Mouse (Mus musculus) erythroblast, adult 5-6 weeks (primary cell): ENCODE data around the gene Sept14. TPM values are rescaled to one million over a fixed set of nuclear protein-coding genes. Genes with fewer than 3 reads are reported as not detected.
"Not testable (repeated sequence)": the region's sequence is repeated elsewhere in the genome, so short reads cannot be mapped to it uniquely, and the experiment has no call there.

Experiments
- ATAC-seq: replicated peaks from 2 replicates; pipeline ENCODE4 v1.8.0; 2016; ENCODE audit warnings: moderate number of reproducible peaks, mild to moderate bottlenecking, moderate TSS enrichment, inconsistent platforms; ENCODE audit not compliant: poor library complexity, low FRiP score, severe bottlenecking
- total RNA-seq, 2 experiments: library from RNA; stranded (forward) in 1 of 2; stranded (reverse) in 1 of 2; fragments of 150-400 nt in 1 of 2; fragments of 200-764, 138-1000 nt in 1 of 2; gene quantifications; 2 replicates each; pipeline versions ENCODE4 v1.2.3 to v1.2.4; 2015 to 2017; ENCODE audit warnings: low replicate concordance in 2 of 2

Gene Sept14
- total RNA-seq, 2 experiments from 2014 or later = not detected

- not testable (repeated sequence) for ATAC-seq
Observed at GRCm38 (mm10) chr5:129685141-129685540, 23.2 kb downstream of the Sept14 start.

- ATAC-seq = 0 out of 2 replicates have a peak, but pooled peaks have one; percentile 33
Observed at GRCm38 (mm10) chr5:129670036-129670458, 38.3 kb downstream of the Sept14 start, which contains the start of gene Zfp11. Gene Zfp11, minus strand, starts transcription at chr5:129670099.

- ATAC-seq = peak; percentile 70
Observed at GRCm38 (mm10) chr5:129669453-129670035, 38.8 kb downstream of the Sept14 start.

GRCm38 (mm10) chr5:129667851-129668250 lies 40.5 kb downstream of the Sept14 start:
- no peak for ATAC-seq

- no peak for ATAC-seq
Observed at GRCm38 (mm10) chr5:129666271-129666909, 41.9 kb downstream of the Sept14 start.

GRCm38 (mm10) chr5:129664090-129664489 lies 44.2 kb downstream of the Sept14 start:
- no peak for ATAC-seq

- no peak for ATAC-seq
Observed at GRCm38 (mm10) chr5:129657931-129658330, 50.4 kb downstream of the Sept14 start.

- ATAC-seq = no peak
Observed at GRCm38 (mm10) chr5:129657016-129657415, 51.3 kb downstream of the Sept14 start.

- ATAC-seq = no peak
Observed at GRCm38 (mm10) chr5:129650858-129651257, 57.5 kb downstream of the Sept14 start.

Other genes starting within 250 kb of the Sept14 start
- gene Sfswap, start 207.3 kb downstream of the Sept14 start, total RNA-seq (2015; ENCODE audit: low replicate concordance) = 27.3 and 38.5 TPM in 2 replicates
- 62.3 and 91.0 TPM in 2 replicates for gene Sfswap, start 207.3 kb downstream of the Sept14 start, total RNA-seq (2017; ENCODE audit: low replicate concordance)
- gene Mmp17, start 124.3 kb downstream of the Sept14 start, total RNA-seq (2015; ENCODE audit: low replicate concordance) = 0.63 TPM in 1 of 2 replicates, not detected in the other
- gene Mmp17, start 124.3 kb downstream of the Sept14 start, total RNA-seq (2017; ENCODE audit: low replicate concordance) = 0.43 TPM in 1 of 2 replicates, not detected in the other
- 2.7 and 3.7 TPM in 2 replicates for gene Zfp11, start 38.4 kb downstream of the Sept14 start, total RNA-seq (2015; ENCODE audit: low replicate concordance)
- gene Zfp11, start 38.4 kb downstream of the Sept14 start, total RNA-seq (2017; ENCODE audit: low replicate concordance) = 0.28 and 1.5 TPM in 2 replicates
- gene Mrps17, start 7.0 kb upstream of the Sept14 start, total RNA-seq (2015; ENCODE audit: low replicate concordance) = 26.1 and 70.1 TPM in 2 replicates
- gene Mrps17, start 7.0 kb upstream of the Sept14 start, total RNA-seq (2017; ENCODE audit: low replicate concordance) = 10.6 and 17.0 TPM in 2 replicates
- 7.9 and 12.3 TPM in 2 replicates for gene Nipsnap2, start 16.6 kb upstream of the Sept14 start, total RNA-seq (2015; ENCODE audit: low replicate concordance)
- gene Nipsnap2, start 16.6 kb upstream of the Sept14 start, total RNA-seq (2017; ENCODE audit: low replicate concordance) = 5.4 and 9.5 TPM in 2 replicates
- gene Psph, start 78.9 kb upstream of the Sept14 start, total RNA-seq (2015; ENCODE audit: low replicate concordance) = 8.5 and 9.2 TPM in 2 replicates
- 4.6 and 6.2 TPM in 2 replicates for gene Psph, start 78.9 kb upstream of the Sept14 start, total RNA-seq (2017; ENCODE audit: low replicate concordance)
- 0.96 and 1.7 TPM in 2 replicates for gene Sumf2, start 138.5 kb upstream of the Sept14 start, total RNA-seq (2015; ENCODE audit: low replicate concordance)
- gene Sumf2, start 138.5 kb upstream of the Sept14 start, total RNA-seq (2017; ENCODE audit: low replicate concordance) = 3.6 and 5.4 TPM in 2 replicates
- gene Chchd2, start 179.0 kb upstream of the Sept14 start, total RNA-seq (2015; ENCODE audit: low replicate concordance) = 105 and 122 TPM in 2 replicates
- gene Chchd2, start 179.0 kb upstream of the Sept14 start, total RNA-seq (2017; ENCODE audit: low replicate concordance) = 41.2 and 119 TPM in 2 replicates
- 1.3 TPM in 1 of 2 replicates, not detected in the other for gene Zbed5, start 187.2 kb upstream of the Sept14 start, total RNA-seq (2015; ENCODE audit: low replicate concordance)
- gene Zbed5, start 187.2 kb upstream of the Sept14 start, total RNA-seq (2017; ENCODE audit: low replicate concordance) = 0.68 TPM in 1 of 2 replicates, not detected in the other
- not detected in 2 replicates for gene Phkg1, start 190.0 kb upstream of the Sept14 start, total RNA-seq (2015; ENCODE audit: low replicate concordance)
- gene Phkg1, start 190.0 kb upstream of the Sept14 start, total RNA-seq (2017; ENCODE audit: low replicate concordance) = not detected in 2 replicates
- not detected in 2 replicates for gene Nupr1l, start 200.0 kb upstream of the Sept14 start, total RNA-seq (2015; ENCODE audit: low replicate concordance)
- gene Nupr1l, start 200.0 kb upstream of the Sept14 start, total RNA-seq (2017; ENCODE audit: low replicate concordance) = not detected in 2 replicates
- 39.8 and 49.3 TPM in 2 replicates for gene Vkorc1l1, start 233.5 kb upstream of the Sept14 start, total RNA-seq (2015; ENCODE audit: low replicate concordance)
- gene Vkorc1l1, start 233.5 kb upstream of the Sept14 start, total RNA-seq (2017; ENCODE audit: low replicate concordance) = 27.2 and 30.7 TPM in 2 replicates